Mouse (Mus musculus) gastrocnemius, postnatal 10 days (tissue): ENCODE data around the gene Fam129a. TPM values are rescaled to one million over a fixed set of nuclear protein-coding genes. Genes with fewer than 3 reads are reported as not detected.

Source experiments
- DNase-seq: peaks from one replicate; pipeline ENCODE4 v3.0.0; 2021; ENCODE audit warnings: mixed read lengths
- total RNA-seq, 2 experiments: library from RNA; stranded (reverse); gene quantifications; 2 replicates each; pipeline ENCODE4 v1.2.3; 2021

Fam129a gene
- total RNA-seq, 2 experiments from 2014 or later: 35.8 to 45.5 TPM

DNA sequence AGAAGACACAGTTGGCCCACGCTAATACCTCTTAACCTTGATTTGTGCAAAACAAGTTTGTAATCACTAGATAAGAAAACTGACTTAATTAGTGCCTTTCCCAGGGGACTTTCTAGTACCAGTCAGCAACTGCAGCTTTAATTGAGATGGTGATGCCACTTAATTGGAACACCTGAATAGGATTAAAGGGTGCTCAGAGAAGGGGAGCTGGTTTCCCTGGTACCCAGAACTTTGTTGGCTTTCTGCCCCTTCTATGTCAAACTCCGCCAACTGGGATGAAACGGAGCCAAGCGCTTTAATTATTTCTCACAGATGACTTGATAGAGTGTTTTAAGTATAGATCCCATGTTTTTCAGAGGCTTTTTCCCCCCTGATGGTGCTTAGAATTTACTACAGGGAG, 55.6 kb downstream of the Fam129a start:
- DNase-seq: no peak

- DNase-seq: no peak
These were observed 56.2 kb downstream of the Fam129a start for GRCm38 (mm10) chr1:151627141-151627540.

DNA sequence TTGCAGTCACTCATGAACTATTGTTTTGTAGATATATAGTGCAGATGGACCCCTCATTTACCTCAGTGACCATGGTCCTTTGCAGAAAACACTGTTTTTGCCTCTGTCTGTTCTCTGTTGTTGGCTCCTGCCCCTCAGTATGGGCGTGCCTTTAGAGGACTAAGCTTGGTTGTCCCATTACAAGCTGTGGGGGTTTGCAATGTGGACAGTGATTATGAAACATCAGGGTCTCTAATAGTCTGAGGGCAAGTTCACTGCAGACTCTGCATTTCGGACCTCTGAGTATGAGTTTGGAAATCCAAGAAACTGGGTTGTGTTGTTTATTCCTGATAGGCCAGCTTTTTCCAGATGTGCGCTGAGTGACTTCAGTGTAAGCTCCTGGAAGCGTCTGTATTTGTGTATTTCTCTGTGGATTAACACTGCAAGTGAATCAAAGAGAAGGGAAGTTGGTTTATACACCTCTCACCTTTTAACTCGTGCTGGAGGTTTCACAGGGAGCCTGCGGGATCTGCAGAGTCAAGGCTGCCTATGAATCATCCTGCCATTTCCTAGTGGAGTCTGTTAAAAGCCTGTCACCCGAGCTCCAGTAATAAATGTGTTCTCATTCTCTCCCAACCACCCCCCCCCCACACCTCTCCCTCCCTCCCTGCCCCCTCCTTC, 58.7 kb downstream of the Fam129a start:
- no peak for DNase-seq

DNA sequence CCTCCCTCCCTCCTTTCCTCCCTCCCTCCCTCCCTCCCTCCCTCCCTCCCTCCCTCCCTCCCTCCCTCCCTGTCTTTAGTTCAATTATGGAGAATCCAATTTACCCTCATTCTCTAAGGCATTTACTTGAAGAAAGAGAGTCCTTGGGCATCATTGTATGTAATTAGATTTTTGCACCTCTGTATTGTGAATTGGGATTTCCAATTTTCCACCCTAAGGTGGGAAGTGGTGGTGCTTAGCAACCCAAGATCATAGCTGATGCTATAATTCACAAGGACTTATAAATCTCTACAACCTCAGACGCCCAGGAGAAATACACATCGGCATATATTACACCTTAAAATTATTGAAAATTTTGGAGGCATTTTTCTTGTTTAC, 59.3 kb downstream of the Fam129a start:
- no peak for DNase-seq

- no peak for DNase-seq
These were observed 60.1 kb downstream of the Fam129a start for GRCm38 (mm10) chr1:151631061-151631460.

DNA sequence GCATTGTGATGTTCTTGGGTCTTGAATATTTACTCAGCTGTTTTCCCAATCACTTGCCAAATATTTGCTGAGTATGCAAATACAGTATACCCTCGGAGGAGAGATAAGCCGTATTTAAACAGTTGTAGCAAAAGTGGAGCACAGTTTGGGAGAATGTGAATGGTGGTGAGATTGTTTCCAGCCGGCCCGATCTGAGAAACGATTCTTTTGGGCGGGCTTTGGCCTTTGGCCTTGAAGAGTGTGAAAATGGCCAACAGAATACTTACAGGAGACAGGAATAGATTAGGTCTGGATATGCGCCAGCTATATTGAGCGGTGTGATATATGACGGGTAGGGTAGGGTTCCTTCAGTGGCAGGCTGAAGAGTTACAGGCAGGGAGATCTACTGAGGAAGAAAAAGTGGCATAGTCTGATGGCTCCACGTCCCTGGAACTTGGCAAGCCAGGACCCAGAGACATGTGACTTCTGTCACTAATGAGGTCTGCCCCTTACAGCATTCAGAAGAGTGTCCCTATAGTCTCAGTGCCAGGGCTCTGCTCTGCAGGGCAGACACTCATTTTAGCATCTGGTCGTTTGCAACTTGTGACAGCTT, 60.8 kb downstream of the Fam129a start:
- no peak for DNase-seq

DNA sequence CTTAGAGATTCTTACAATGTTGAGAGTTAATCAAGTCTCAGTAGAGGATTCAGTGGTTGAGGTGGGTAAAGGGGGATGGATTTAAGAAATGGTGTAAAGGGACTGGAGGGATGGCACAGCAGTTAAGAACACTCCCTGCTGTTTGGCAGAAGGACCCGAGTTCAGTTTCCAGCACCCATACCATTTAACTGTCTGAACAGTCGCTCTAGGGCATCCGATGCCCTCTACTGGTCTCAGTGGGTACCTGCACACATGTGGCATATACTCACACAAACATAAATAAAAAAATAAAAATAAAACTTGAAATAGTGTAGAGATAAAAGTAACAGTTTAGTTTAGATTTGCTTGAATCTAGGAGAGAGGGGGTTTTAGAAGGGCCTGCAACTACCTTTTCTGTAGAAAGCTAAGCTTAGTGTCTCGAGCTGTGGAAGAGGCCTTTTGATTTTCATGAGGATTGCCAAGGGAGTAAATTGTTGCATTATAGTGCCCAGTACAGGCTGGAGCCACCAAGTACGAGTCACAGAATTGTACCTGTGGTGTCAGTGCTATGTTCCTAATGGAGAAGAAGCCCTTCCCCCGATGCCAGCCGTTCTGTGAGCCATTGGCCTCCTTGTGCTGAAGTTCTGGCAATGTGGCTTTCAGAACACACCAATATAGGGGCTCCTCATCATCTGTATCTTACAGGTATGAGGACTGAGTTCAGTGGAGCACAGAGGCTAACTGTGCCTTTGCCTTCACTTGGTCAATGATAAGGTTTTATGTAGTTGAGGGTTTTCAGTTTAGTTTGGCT, 61.8 kb downstream of the Fam129a start:
- no peak for DNase-seq

- DNase-seq: no peak
These were observed 65.7 kb downstream of the Fam129a start for GRCm38 (mm10) chr1:151636637-151637036.

- no peak for DNase-seq
These were observed 66.5 kb downstream of the Fam129a start for GRCm38 (mm10) chr1:151637351-151637922.

DNA sequence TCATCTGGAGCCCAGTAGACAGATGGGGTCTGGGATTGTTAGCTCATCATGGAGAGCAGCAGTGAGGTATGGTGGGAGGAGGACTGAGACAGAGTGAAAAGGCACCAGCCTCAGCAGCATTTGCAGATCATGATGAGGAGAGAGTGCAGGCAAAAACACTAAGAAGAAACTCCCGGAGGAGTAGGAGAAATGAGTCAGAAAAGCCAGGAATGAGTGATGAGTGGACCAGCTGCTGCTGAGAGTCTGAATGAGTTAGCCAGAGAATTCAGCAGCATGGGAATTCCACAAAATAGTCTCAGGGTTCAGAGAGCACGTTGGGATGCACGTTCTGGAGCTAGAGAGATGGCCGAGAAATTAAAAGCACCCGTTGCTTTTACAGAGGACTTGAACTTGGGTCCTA, 67.4 kb downstream of the Fam129a start:
- DNase-seq: no peak

GRCm38 (mm10) chr1:151638770-151639169, 67.8 kb downstream of the Fam129a start:
- no peak for DNase-seq

DNA sequence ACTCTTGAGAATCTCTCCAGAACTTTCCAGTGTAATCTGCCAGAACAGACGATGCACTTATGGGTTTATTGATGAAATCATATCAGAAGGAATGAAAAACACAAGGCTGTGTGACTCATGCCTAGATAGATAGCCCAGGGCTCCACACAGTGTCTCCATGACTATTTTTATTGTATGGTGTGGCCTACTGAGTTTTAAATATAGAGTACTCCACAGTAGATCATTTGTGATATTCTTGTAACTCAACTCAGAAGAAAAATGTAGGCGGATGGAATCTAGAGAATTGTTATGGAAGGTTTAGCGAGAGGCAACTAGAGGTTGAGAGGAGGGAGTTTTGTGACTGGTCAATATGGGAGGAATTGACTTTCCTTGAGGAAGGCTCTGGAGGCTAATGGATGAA, 75.4 kb downstream of the Fam129a start:
- DNase-seq: no peak

DNA sequence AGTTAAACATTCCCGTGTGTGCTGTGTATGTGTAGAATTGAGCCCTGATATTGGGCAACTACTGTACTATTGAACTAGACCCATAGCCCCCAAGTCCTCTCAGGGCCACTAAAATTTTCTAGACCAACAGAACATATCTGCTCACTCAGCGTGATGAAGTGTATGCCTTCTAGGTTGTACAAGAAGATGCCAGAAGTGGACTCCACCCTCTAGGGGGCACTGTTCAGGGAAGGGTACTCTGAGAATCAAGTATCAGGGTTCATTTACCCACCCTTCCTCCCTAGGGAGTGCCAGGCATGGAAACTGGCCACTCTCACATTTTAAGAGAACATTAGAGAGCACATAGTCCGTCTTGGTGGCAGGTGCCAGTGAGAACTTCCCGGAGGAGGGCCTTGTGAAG, 77.1 kb downstream of the Fam129a start:
- no peak for DNase-seq

DNA sequence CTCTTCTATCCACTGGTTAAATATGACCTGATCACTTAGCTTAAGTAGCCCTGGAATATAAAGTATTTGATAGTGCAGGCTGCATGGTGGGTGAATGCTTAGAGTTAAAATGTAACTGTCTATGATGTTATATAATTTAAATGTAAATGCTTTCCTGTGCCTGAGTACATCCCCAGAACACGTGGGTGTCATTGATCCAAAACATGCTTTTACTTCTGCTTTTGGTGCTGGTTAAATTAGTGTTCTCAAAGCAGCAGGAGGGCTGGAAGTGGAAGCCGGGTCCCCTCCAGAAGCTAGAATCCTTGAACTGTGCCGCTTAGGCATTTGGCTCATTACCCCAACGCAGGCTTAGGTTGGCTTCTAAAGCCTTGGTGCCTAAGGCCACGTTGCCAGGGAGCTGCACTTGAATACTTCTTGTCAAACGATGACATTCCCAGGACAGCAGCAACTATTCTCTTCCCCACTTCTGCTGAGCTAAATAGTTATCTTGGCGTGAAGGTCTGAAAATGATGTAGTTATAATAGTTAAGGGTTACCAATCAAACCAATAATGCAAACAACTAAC, 86.1 kb downstream of the Fam129a start:
- DNase-seq: no peak

DNA sequence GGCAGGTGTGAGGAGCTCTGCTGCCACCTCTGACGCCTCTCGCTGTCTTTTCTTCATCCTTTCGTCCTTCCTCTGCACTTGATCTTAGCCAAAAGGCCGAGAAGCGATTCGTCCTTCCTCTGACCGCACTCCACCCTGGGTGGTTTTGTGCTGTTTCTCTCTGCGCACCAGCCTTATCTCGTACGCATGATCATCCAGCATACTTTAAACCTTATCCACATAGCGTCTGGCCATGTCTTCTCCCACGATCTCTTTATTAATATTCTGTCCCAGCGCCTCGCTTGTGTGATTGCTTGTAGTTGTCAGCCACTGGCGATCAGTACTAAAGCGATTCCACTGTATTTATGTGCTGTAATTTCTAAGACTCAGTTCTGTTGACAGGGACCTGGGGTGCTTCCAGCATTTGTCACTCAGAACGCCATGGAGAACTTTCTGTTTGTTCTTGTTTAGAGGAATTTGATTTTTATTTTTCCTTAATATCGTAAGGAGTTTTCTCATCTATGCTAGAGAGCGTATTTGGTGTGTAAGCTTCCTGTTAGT, 87.4 kb downstream of the Fam129a start:
- no peak for DNase-seq

DNA sequence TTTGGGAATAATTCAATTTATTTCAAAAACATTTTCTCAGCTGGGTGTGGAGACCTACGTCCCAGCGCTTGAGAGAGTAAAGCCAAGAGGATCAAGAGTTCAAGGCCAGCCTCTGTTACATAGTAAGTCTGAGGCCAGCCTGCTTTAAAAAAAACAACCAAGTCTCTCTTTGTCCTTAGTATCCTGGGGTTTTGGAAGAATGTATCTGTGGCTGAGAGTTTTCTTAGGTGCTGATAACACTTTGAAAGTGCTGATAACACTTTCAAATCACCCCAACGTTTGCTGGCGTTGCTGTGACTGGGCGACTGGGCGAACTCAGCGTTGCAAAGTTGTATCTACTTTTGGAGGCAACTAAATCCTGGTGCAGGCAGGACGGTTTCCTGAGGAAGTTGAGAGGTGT, 88.7 kb downstream of the Fam129a start:
- DNase-seq: no peak

GRCm38 (mm10) chr1:151660251-151660650, 89.3 kb downstream of the Fam129a start:
- no peak for DNase-seq

GRCm38 (mm10) chr1:151660883-151661282, 89.9 kb downstream of the Fam129a start:
- DNase-seq: no peak

DNA sequence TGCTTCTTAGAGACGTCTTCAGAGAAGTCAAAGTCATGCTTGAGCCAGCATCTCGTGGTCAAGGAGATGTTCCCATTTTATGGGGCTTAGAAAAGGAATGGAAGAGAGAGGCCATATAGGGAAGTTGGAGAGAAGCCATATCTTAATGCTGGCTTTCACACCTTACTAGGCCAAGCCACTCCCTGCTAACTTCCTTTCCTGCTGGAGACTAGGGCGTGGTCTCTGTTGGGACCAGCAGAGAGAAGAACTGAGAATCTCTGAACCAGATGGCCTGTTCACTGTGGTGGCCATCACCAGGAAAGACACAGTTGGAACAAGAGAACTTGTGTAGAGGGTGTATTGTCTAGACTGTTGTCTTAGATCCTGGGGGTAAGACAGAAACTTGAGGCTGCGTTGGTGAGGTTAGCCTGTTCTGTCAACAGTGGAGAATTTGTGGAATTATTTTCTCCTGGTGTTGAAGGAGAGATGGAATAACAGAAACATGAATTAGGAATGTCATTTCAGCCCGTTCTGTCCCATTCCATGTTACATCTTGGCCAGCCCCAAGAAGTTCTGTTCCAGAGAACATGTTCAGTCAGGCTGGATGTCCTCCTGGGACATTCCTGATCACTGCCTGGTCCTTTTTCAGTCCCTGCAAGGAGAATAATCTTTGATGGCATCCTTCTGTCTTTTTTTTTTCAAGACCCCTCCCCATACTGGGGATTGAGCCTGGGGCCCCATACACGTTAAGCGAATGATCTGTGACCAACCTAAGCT, 90.9 kb downstream of the Fam129a start:
- DNase-seq: no peak

- no peak for DNase-seq
These were observed 92.0 kb downstream of the Fam129a start for GRCm38 (mm10) chr1:151662958-151663357.

GRCm38 (mm10) chr1:151664384-151664783, 93.4 kb downstream of the Fam129a start:
- DNase-seq: no peak
